Mouse (Mus musculus): ENCODE data around the gene Prelp.

Gene Prelp

GRCm38 (mm10) chr1:133871241-133871640, 50.0 kb downstream of the Prelp start:
- Histone ChIP-seq H3K36me3 (ENCODE audit: insufficient read depth, low read length) (no peaks in the 10 kb centered on the region), H3K4me3 (replicated peaks; ENCODE audit: low read length) (no peak overlapping the region), H3K27me3 (ENCODE audit: insufficient read depth, low read length) (no peaks in the 10 kb centered on the region), H3K9me3 (ENCODE audit: low read length) (peaks cover 19% of the 10 kb centered on the region), H3K4me1 (replicated peaks; ENCODE audit: low read depth, low read length) (peaks cover 6% of the 10 kb centered on the region)
- TF ChIP-seq CTCF (conservative IDR thresholded peaks at IDR 0.05; ENCODE audit: low read length), result no peak
- TF ChIP-seq NANOG (IDR thresholded peaks at IDR 0.05; ENCODE audit: borderline replicate concordance, low read length), result no peak
- TF ChIP-seq POU5F1 (IDR thresholded peaks at IDR 0.05; ENCODE audit: borderline replicate concordance, low read length), result no peak

GRCm38 (mm10) chr1:133869221-133869620, 52.0 kb downstream of the Prelp start:
- Histone ChIP-seq H3K4me1 (replicated peaks; ENCODE audit: low read depth, low read length) (peaks cover 1% of the 10 kb centered on the region), H3K4me3 (replicated peaks; ENCODE audit: low read length) (no peak overlapping the region), H3K36me3 (ENCODE audit: insufficient read depth, low read length) (no peaks in the 10 kb centered on the region), H3K27me3 (ENCODE audit: insufficient read depth, low read length) (no peaks in the 10 kb centered on the region), H3K9me3 (ENCODE audit: low read length) (peaks cover 24% of the 10 kb centered on the region)
- TF ChIP-seq CTCF (conservative IDR thresholded peaks at IDR 0.05; ENCODE audit: low read length), result no peak
- TF ChIP-seq POU5F1 (IDR thresholded peaks at IDR 0.05; ENCODE audit: borderline replicate concordance, low read length), result no peak
- no peak for TF ChIP-seq NANOG (IDR thresholded peaks at IDR 0.05; ENCODE audit: borderline replicate concordance, low read length)

GRCm38 (mm10) chr1:133863257-133863997, 57.8 kb downstream of the Prelp start:
- no peaks in the 10 kb centered on the region for H3K36me3 ChIP-seq (ENCODE audit: insufficient read depth, low read length)

GRCm38 (mm10) chr1:133861028-133861427, 60.2 kb downstream of the Prelp start:
- H3K4me3 ChIP-seq (replicated peaks; ENCODE audit: low read length), result no peak overlapping the region
- TF ChIP-seq CTCF (conservative IDR thresholded peaks at IDR 0.05; ENCODE audit: low read length) (no peak), POU5F1 (IDR thresholded peaks at IDR 0.05; ENCODE audit: borderline replicate concordance, low read length) (no peak), NANOG (IDR thresholded peaks at IDR 0.05; ENCODE audit: borderline replicate concordance, low read length) (no peak)
- H3K36me3 ChIP-seq (ENCODE audit: insufficient read depth, low read length), result no peaks in the 10 kb centered on the region
- H3K9me3 ChIP-seq (ENCODE audit: low read length), result peaks cover 4% of the 10 kb centered on the region; the same call in 1 of the 2 replicates
- H3K4me1 ChIP-seq (replicated peaks; ENCODE audit: low read depth, low read length), result peaks cover 64% of the 10 kb centered on the region
- peaks cover 10% of the 10 kb centered on the region; the same call in 1 of the 2 replicates for H3K27me3 ChIP-seq (ENCODE audit: insufficient read depth, low read length)

More at GRCm38 (mm10) chr1:133863257-133863997, 57.8 kb downstream of the Prelp start:
- Histone ChIP-seq H3K4me1 (replicated peaks; ENCODE audit: low read depth, low read length) (peaks cover 42% of the 10 kb centered on the region), H3K27me3 (ENCODE audit: insufficient read depth, low read length) (peaks cover 10% of the 10 kb centered on the region; the same call in 1 of the 2 replicates), H3K4me3 (replicated peaks; ENCODE audit: low read length) (no peak overlapping the region), H3K9me3 (ENCODE audit: low read length) (peaks cover 15% of the 10 kb centered on the region; the same call in 1 of the 2 replicates)
- TF ChIP-seq POU5F1 (IDR thresholded peaks at IDR 0.05; ENCODE audit: borderline replicate concordance, low read length) (no peak), NANOG (IDR thresholded peaks at IDR 0.05; ENCODE audit: borderline replicate concordance, low read length) (no peak), CTCF (conservative IDR thresholded peaks at IDR 0.05; ENCODE audit: low read length) (no peak)
